Mouse (Mus musculus): Measurements from ENCODE around the gene Reln. TPM values are rescaled to one million over a fixed set of nuclear protein-coding genes. Genes with fewer than 3 reads are reported as not detected.

Reln gene
- polyA plus RNA-seq, 2 experiments: 3.3 to 6.7 TPM

GRCm38 (mm10) chr5:22340991-22341390 is 3.5 kb downstream of the Reln start:
- ATAC-seq (ENCODE audit: low FRiP score, low read depth): no peak
- Histone ChIP-seq H3K9ac (ENCODE audit: low read depth, low read length, severe bottlenecking) (no peak overlapping the region), H3K4me3 (replicated peaks; ENCODE audit: low read length) (no peak overlapping the region), H3K27ac (replicated peaks; ENCODE audit: low read depth, low read length) (no peak overlapping the region), H3K27me3 (ENCODE audit: control insufficient read depth, insufficient read depth, low read length) (peaks cover 54% of the 10 kb centered on the region), H3K4me1 (ENCODE audit: control insufficient read depth, insufficient read depth, low read length) (peaks cover 9% of the 10 kb centered on the region; the same call in 1 of the 2 replicates), H3K4me2 (replicated peaks; ENCODE audit: low read depth, low read length, severe bottlenecking) (no peak overlapping the region), H3K9me3 (ENCODE audit: control insufficient read depth, low read length) (no peaks in the 10 kb centered on the region), H3K36me3 (ENCODE audit: control insufficient read depth, insufficient read depth, low read length) (no peaks in the 10 kb centered on the region)
- WGBS: 84% methylated on average over 8 of the region's 8 CpGs
- no peak for TF ChIP-seq POLR2A (IDR thresholded peaks at IDR 0.05; ENCODE audit: borderline replicate concordance, extremely low read depth, insufficient read depth, insufficient read length)
- DNase-seq (ENCODE audit: low spot score): no peak

- H3K9me3 ChIP-seq (ENCODE audit: control insufficient read depth, low read length): no peaks in the 10 kb centered on the region
- 0 out of 2 replicates have a peak, but pooled peaks cover 4% of the 10 kb centered on the region for H3K27me3 ChIP-seq (ENCODE audit: control insufficient read depth, insufficient read depth, low read length)
- no peak for ATAC-seq (ENCODE audit: low FRiP score, low read depth)
- no peak overlapping the region for H3K9ac ChIP-seq (ENCODE audit: low read depth, low read length, severe bottlenecking)
- H3K36me3 ChIP-seq (ENCODE audit: control insufficient read depth, insufficient read depth, low read length): no peaks in the 10 kb centered on the region
- no peak overlapping the region for H3K27ac ChIP-seq (replicated peaks; ENCODE audit: low read depth, low read length)
- no peak for TF ChIP-seq POLR2A (IDR thresholded peaks at IDR 0.05; ENCODE audit: borderline replicate concordance, extremely low read depth, insufficient read depth, insufficient read length)
- 53% methylated on average over 3 of the region's 3 CpGs for WGBS
- no peak overlapping the region for H3K4me2 ChIP-seq (replicated peaks; ENCODE audit: low read depth, low read length, severe bottlenecking)
- H3K4me3 ChIP-seq (replicated peaks; ENCODE audit: low read length): no peak overlapping the region
- no peaks in the 10 kb centered on the region for H3K4me1 ChIP-seq (ENCODE audit: control insufficient read depth, insufficient read depth, low read length)
- DNase-seq (ENCODE audit: low spot score): no peak
Measured at GRCm38 (mm10) chr5:22335408-22335807, 9.1 kb downstream of the Reln start.

GRCm38 (mm10) chr5:22330802-22331201 is 13.7 kb downstream of the Reln start:
- no peaks in the 10 kb centered on the region for H3K27me3 ChIP-seq (ENCODE audit: control insufficient read depth, insufficient read depth, low read length)
- H3K36me3 ChIP-seq (ENCODE audit: control insufficient read depth, insufficient read depth, low read length): no peaks in the 10 kb centered on the region
- H3K4me1 ChIP-seq (ENCODE audit: control insufficient read depth, insufficient read depth, low read length): no peaks in the 10 kb centered on the region
- WGBS: 64% methylated on average over 5 of the region's 5 CpGs
- ATAC-seq (ENCODE audit: low FRiP score, low read depth): no peak
- H3K9me3 ChIP-seq (ENCODE audit: control insufficient read depth, low read length): no peaks in the 10 kb centered on the region
- no peak overlapping the region for H3K9ac ChIP-seq (ENCODE audit: low read depth, low read length, severe bottlenecking)
- no peak overlapping the region for H3K4me3 ChIP-seq (replicated peaks; ENCODE audit: low read length)
- no peak for TF ChIP-seq POLR2A (IDR thresholded peaks at IDR 0.05; ENCODE audit: borderline replicate concordance, extremely low read depth, insufficient read depth, insufficient read length)
- no peak overlapping the region for H3K4me2 ChIP-seq (replicated peaks; ENCODE audit: low read depth, low read length, severe bottlenecking)
- no peak for DNase-seq (ENCODE audit: low spot score)
- H3K27ac ChIP-seq (replicated peaks; ENCODE audit: low read depth, low read length): no peak overlapping the region

DNA sequence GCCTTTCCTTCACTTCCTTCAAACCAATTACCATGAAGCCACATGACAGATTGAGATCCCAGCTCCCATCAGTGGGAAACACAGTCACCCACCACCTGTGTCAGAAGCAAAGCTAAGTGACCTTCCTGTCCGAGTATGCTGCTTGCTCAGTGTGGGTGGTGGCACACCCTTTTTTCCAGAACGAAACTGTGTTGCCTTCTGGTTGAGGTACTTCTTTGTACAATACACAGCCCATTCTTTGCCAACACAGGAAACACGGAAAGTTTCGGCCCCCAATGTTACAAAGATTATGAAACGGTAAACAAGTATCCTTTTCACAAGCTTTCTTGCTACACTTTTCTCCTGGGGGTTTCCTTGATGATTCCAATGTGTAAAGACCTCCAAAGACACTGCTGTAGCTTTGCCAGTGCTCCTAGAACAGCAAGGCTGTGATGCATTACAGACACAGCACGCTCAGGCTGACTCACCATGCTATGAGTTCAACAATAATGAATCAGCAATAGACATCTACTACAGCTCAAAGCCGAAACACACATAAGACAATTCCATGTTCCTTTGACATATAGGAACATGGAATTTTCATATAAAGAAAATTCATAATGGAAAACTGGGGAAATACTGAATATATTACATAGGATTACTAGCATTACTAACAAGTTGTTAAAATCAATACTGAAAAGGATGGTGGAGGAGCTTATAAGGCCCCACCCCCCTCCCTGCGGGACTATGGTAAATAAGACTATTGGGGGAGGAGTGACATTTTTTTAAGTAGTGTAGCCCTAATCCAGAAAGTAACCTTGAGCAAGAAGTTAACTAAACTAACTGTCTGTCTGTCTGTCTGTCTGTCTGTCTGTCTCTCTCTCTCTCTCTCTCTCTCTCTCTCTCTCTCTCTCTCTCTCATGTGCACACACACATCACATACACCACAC is 15.8 kb downstream of the Reln start:
- Histone ChIP-seq H3K27me3 (ENCODE audit: control insufficient read depth, insufficient read depth, low read length) (no peaks in the 10 kb centered on the region), H3K27ac (replicated peaks; ENCODE audit: low read depth, low read length) (no peak overlapping the region), H3K4me2 (replicated peaks; ENCODE audit: low read depth, low read length, severe bottlenecking) (no peak overlapping the region), H3K9ac (ENCODE audit: low read depth, low read length, severe bottlenecking) (no peak overlapping the region), H3K4me3 (replicated peaks; ENCODE audit: low read length) (no peak overlapping the region), H3K9me3 (ENCODE audit: control insufficient read depth, low read length) (no peaks in the 10 kb centered on the region), H3K36me3 (ENCODE audit: control insufficient read depth, insufficient read depth, low read length) (no peaks in the 10 kb centered on the region), H3K4me1 (ENCODE audit: control insufficient read depth, insufficient read depth, low read length) (no peaks in the 10 kb centered on the region)
- 78% methylated on average over 8 of the region's 8 CpGs for WGBS
- no peak for DNase-seq (ENCODE audit: low spot score)
- ATAC-seq (ENCODE audit: low FRiP score, low read depth): no peak
- no peak for TF ChIP-seq POLR2A (IDR thresholded peaks at IDR 0.05; ENCODE audit: borderline replicate concordance, extremely low read depth, insufficient read depth, insufficient read length)

DNA sequence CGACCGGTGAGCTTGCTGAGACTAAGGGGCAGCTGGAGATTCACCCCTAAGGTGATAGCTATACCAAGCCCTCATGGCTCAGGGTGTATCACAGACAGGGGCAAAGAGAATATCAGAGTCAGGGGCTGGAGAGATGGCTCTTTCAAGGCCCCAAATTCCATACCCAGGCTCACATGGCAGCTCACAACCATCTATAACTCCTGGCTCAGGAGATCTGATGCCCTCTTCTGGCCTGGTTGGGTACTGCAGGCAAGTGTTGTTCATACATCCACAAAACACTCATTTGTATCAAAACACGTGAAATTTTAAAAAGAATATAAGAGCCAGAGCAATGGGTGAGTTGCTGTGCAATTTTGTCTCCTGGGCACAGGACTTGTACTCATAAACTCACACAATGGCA is 17.3 kb downstream of the Reln start:
- DNase-seq (ENCODE audit: low spot score): no peak

More for the DNA sequence above, 17.3 kb downstream of the Reln start:
- no peaks in the 10 kb centered on the region for H3K9me3 ChIP-seq (ENCODE audit: control insufficient read depth, low read length)
- no peak overlapping the region for H3K27ac ChIP-seq (replicated peaks; ENCODE audit: low read depth, low read length)
- TF ChIP-seq POLR2A (IDR thresholded peaks at IDR 0.05; ENCODE audit: borderline replicate concordance, extremely low read depth, insufficient read depth, insufficient read length): no peak
- H3K4me3 ChIP-seq (replicated peaks; ENCODE audit: low read length): no peak overlapping the region
- H3K4me2 ChIP-seq (replicated peaks; ENCODE audit: low read depth, low read length, severe bottlenecking): no peak overlapping the region
- H3K9ac ChIP-seq (ENCODE audit: low read depth, low read length, severe bottlenecking): no peak overlapping the region
- no peaks in the 10 kb centered on the region for H3K4me1 ChIP-seq (ENCODE audit: control insufficient read depth, insufficient read depth, low read length)
- H3K36me3 ChIP-seq (ENCODE audit: control insufficient read depth, insufficient read depth, low read length): no peaks in the 10 kb centered on the region
- ATAC-seq (ENCODE audit: low FRiP score, low read depth): no peak
- WGBS: 89% methylated on average over 3 of the region's 3 CpGs
- no peaks in the 10 kb centered on the region for H3K27me3 ChIP-seq (ENCODE audit: control insufficient read depth, insufficient read depth, low read length)
